Mouse (Mus musculus) stomach, postnatal 0 days (tissue): ENCODE data around the gene Nrsn2. TPM values are rescaled to one million over a fixed set of nuclear protein-coding genes. Genes with fewer than 3 reads are reported as not detected.

Experiments used
- ATAC-seq: fragments of 200-750 bp; cut with Nextera tagmentation; 2 replicates; pipeline ENCODE4 v1.8.0; 2017; ENCODE audit not compliant: low FRiP score, low TSS enrichment
- DNase-seq: peaks from one replicate; pipeline ENCODE4 v3.0.0-alpha.2; 2016; ENCODE audit warnings: low spot score
- H3K27ac ChIP-seq: fragments of 300-500 bp; sonication (generic); replicated peaks from 2 replicates; pipeline ENCODE4 v1.5.1; 2014; ENCODE audit warnings: mild to moderate bottlenecking, control low read depth
- H3K27me3 ChIP-seq: fragments of 300-500 bp; sonication (generic); 2 replicates; pipeline ENCODE4 v1.6.1; 2014; ENCODE audit warnings: low read length; ENCODE audit not compliant: control insufficient read depth, insufficient read depth
- H3K36me3 ChIP-seq: fragments of 300-500 bp; sonication (generic); 2 replicates; pipeline ENCODE4 v1.6.1; 2014; ENCODE audit warnings: low read length, mixed read lengths; ENCODE audit not compliant: control insufficient read depth, insufficient read depth
- H3K4me1 ChIP-seq: fragments of 300-500 bp; sonication (generic); replicated peaks from 2 replicates; pipeline ENCODE4 v1.6.1; 2014; ENCODE audit warnings: antibody characterized with exemption; ENCODE audit not compliant: control insufficient read depth, insufficient read depth
- H3K4me2 ChIP-seq: fragments of 300-500 bp; sonication (generic); replicated peaks from 2 replicates; pipeline ENCODE4 v1.6.1; 2014; ENCODE audit warnings: low read depth, mild to moderate bottlenecking, control low read depth, moderate library complexity
- H3K4me3 ChIP-seq: fragments of 300-500 bp; sonication (generic); 2 replicates; pipeline ENCODE4 v1.5.1; 2014; ENCODE audit warnings: low read depth, low read length, control low read depth
- H3K9ac ChIP-seq: fragments of 300-500 bp; sonication (generic); 2 replicates; pipeline ENCODE4 v1.6.1; 2014; ENCODE audit warnings: mild to moderate bottlenecking, low read length, control low read depth, mixed read lengths
- H3K9me3 ChIP-seq: fragments of 300-500 bp; sonication (generic); 2 replicates; pipeline ENCODE4 v1.6.1; 2016; ENCODE audit warnings: low read length; ENCODE audit not compliant: control insufficient read depth
- CTCF ChIP-seq: IDR thresholded peaks from 2 replicates; pipeline ENCODE4 v1.5.1; 2016; ENCODE audit warnings: antibody characterized with exemption, low read depth, mild to moderate bottlenecking, moderate library complexity
- EP300 ChIP-seq: optimal IDR thresholded peaks from 2 replicates; pipeline ENCODE3; 2016; ENCODE audit warnings: antibody characterized with exemption
- WGBS: fragments of 180-500 bp; shearing (Covaris S2); extraction: QIAGEN DNeasy Blood & Tissue Kit; methylation state at CpG from one replicate; pipeline ENCODE4 v1.1.7; 2014; 5-methylcytosine and 5-hydroxymethylcytosine counted together
- polyA plus RNA-seq: library from polyadenylated mRNA; unstranded; fragments of >200 nt; fragmentation: Nextera tagmentation; extraction: Ambion mirVana; gene quantifications from 2 replicates; pipeline ENCODE4 v1.2.1, GENCODE M21; 2015

The Nrsn2 gene
- polyA plus RNA-seq, 1 experiment from 2014 or later, result 1.1 TPM

- Histone ChIP-seq H3K27me3 (no peaks in the 10 kb centered on the region), H3K4me3 (no peak overlapping the region), H3K4me1 (no peaks in the 10 kb centered on the region; the same call in 1 of the 2 replicates), H3K36me3 (peaks cover 25% of the 10 kb centered on the region), H3K27ac (no peak overlapping the region), H3K4me2 (no peak overlapping the region), H3K9ac (no peak overlapping the region), H3K9me3 (no peaks in the 10 kb centered on the region)
- 80% methylated on average over 8 of the region's 8 CpGs for WGBS
- ATAC-seq (peak; percentile 54), DNase-seq (no peak)
- no peak for TF ChIP-seq EP300
- TF ChIP-seq CTCF, result no peak
Observed at GRCm38 (mm10) chr2:152326654-152327053, 49.8 kb downstream of the Nrsn2 start.

- Histone ChIP-seq H3K4me2 (no peak overlapping the region), H3K36me3 (peaks cover 25% of the 10 kb centered on the region), H3K9me3 (no peaks in the 10 kb centered on the region), H3K27ac (no peak overlapping the region), H3K4me3 (no peak overlapping the region), H3K27me3 (no peaks in the 10 kb centered on the region), H3K9ac (no peak overlapping the region), H3K4me1 (no peaks in the 10 kb centered on the region; the same call in 1 of the 2 replicates)
- 92% methylated on average over 13 of the region's 13 CpGs for WGBS
- DNase-seq (no peak), ATAC-seq (no peak)
- no peak for TF ChIP-seq EP300
- TF ChIP-seq CTCF, result no peak
Observed at GRCm38 (mm10) chr2:152326157-152326556, 50.3 kb downstream of the Nrsn2 start.

GRCm38 (mm10) chr2:152324842-152325241, 51.6 kb downstream of the Nrsn2 start:
- Histone ChIP-seq H3K4me3 (no peak overlapping the region), H3K9me3 (no peaks in the 10 kb centered on the region), H3K9ac (no peak overlapping the region), H3K36me3 (peaks cover 27% of the 10 kb centered on the region), H3K4me1 (no peaks in the 10 kb centered on the region), H3K27ac (no peak overlapping the region), H3K27me3 (no peaks in the 10 kb centered on the region), H3K4me2 (no peak overlapping the region)
- TF ChIP-seq EP300 (no peak), CTCF (no peak)
- no peak for DNase-seq
- WGBS, result 92% methylated on average over 3 of the region's 3 CpGs
- ATAC-seq, result no peak

- no peak overlapping the region for H3K9ac ChIP-seq
- H3K4me2 ChIP-seq, result no peak overlapping the region
- H3K27me3 ChIP-seq, result no peaks in the 10 kb centered on the region
- no peaks in the 10 kb centered on the region for H3K4me1 ChIP-seq
- H3K9me3 ChIP-seq, result no peaks in the 10 kb centered on the region
- TF ChIP-seq CTCF (no peak), EP300 (no peak)
- no peak for DNase-seq
- ATAC-seq, result peak; percentile 25; the same call in 1 of the 2 replicates
- no peak overlapping the region for H3K27ac ChIP-seq
- peaks cover 30% of the 10 kb centered on the region for H3K36me3 ChIP-seq
- no peak overlapping the region for H3K4me3 ChIP-seq
- WGBS, result 96% methylated on average over 14 of the region's 14 CpGs
Observed at GRCm38 (mm10) chr2:152323971-152324370, 52.5 kb downstream of the Nrsn2 start.

GRCm38 (mm10) chr2:152322198-152322597, 54.2 kb downstream of the Nrsn2 start:
- TF ChIP-seq CTCF (no peak), EP300 (no peak)
- H3K36me3 ChIP-seq, result peaks cover 34% of the 10 kb centered on the region

GRCm38 (mm10) chr2:152321558-152321957, 54.9 kb downstream of the Nrsn2 start:
- no peak for DNase-seq
- H3K4me2 ChIP-seq, result no peak overlapping the region
- ATAC-seq, result no peak
- H3K9ac ChIP-seq, result no peak overlapping the region
- H3K4me1 ChIP-seq, result no peaks in the 10 kb centered on the region
- H3K36me3 ChIP-seq, result peaks cover 31% of the 10 kb centered on the region
- H3K27me3 ChIP-seq, result no peaks in the 10 kb centered on the region
- H3K4me3 ChIP-seq, result no peak overlapping the region
- no peak overlapping the region for H3K27ac ChIP-seq
- TF ChIP-seq CTCF (no peak), EP300 (no peak)
- H3K9me3 ChIP-seq, result no peaks in the 10 kb centered on the region
- 76% methylated on average over 5 of the region's 5 CpGs for WGBS

More at GRCm38 (mm10) chr2:152322198-152322597, 54.2 kb downstream of the Nrsn2 start:
- no peaks in the 10 kb centered on the region for H3K27me3 ChIP-seq
- no peaks in the 10 kb centered on the region for H3K4me1 ChIP-seq
- no peak overlapping the region for H3K4me2 ChIP-seq
- H3K4me3 ChIP-seq, result no peak overlapping the region
- 91% methylated on average over 5 of the region's 6 CpGs for WGBS
- no peak overlapping the region for H3K27ac ChIP-seq
- H3K9me3 ChIP-seq, result no peaks in the 10 kb centered on the region
- ATAC-seq (no peak), DNase-seq (no peak)
- no peak overlapping the region for H3K9ac ChIP-seq

Other genes starting within 250 kb of the Nrsn2 start
- 2.5 and 3.1 TPM in 2 replicates for gene Tcf15, start 233.1 kb downstream of the Nrsn2 start, polyA plus RNA-seq
- 54.1 and 60.7 TPM in 2 replicates for gene Csnk2a1, start 149.8 kb downstream of the Nrsn2 start, polyA plus RNA-seq
- gene Tbc1d20, start 82.8 kb downstream of the Nrsn2 start, polyA plus RNA-seq, result 22.6 and 24.8 TPM in 2 replicates
- gene Rbck1, start 44.0 kb downstream of the Nrsn2 start, polyA plus RNA-seq, result 49.8 and 53.6 TPM in 2 replicates
- gene Trib3, start 32.6 kb downstream of the Nrsn2 start, polyA plus RNA-seq, result 2.9 and 3.9 TPM in 2 replicates
- gene Sox12, start 21.4 kb upstream of the Nrsn2 start, polyA plus RNA-seq, result 2.7 and 3.0 TPM in 2 replicates
- gene Zcchc3, start 38.4 kb upstream of the Nrsn2 start, polyA plus RNA-seq, result 14.8 and 15.6 TPM in 2 replicates
- 0.38 TPM in 2 replicates for gene 6820408C15Rik, start 38.9 kb upstream of the Nrsn2 start, polyA plus RNA-seq
- not detected in 2 replicates for gene Defb23, start 88.0 kb upstream of the Nrsn2 start, polyA plus RNA-seq
- gene Defb20, start 100.4 kb upstream of the Nrsn2 start, polyA plus RNA-seq, result not detected in 2 replicates
- gene Defb22, start 113.5 kb upstream of the Nrsn2 start, polyA plus RNA-seq, result not detected in 2 replicates
- gene Defb26, start 135.1 kb upstream of the Nrsn2 start, polyA plus RNA-seq, result not detected in 2 replicates
- gene Defb28, start 141.6 kb upstream of the Nrsn2 start, polyA plus RNA-seq, result not detected in 2 replicates
- gene Defb29, start 163.5 kb upstream of the Nrsn2 start, polyA plus RNA-seq, result not detected in 2 replicates
- gene Gm17416, start 192.7 kb upstream of the Nrsn2 start, polyA plus RNA-seq, result not detected in 2 replicates
- gene Defb21, start 196.1 kb upstream of the Nrsn2 start, polyA plus RNA-seq, result not detected in 2 replicates
- not detected in 2 replicates for gene Defb19, start 203.7 kb upstream of the Nrsn2 start, polyA plus RNA-seq
- not detected in 2 replicates for gene Defb45, start 222.8 kb upstream of the Nrsn2 start, polyA plus RNA-seq
- 0.23 TPM in 1 of 2 replicates, not detected in the other for gene Defb36, start 227.7 kb upstream of the Nrsn2 start, polyA plus RNA-seq
- 0.73 and 1.7 TPM in 2 replicates for gene Defb25, start 246.4 kb upstream of the Nrsn2 start, polyA plus RNA-seq